Mouse (Mus musculus): ENCODE measurements around the gene Ubn1. TPM values are rescaled to one million over a fixed set of nuclear protein-coding genes. Genes with fewer than 3 reads are reported as not detected.
A peak's percentile ranks its signal among the peaks of the same experiment; 100 is the strongest.

The Ubn1 gene
- 10 to 100 TPM; 39.4 to 49.6 TPM for total RNA-seq (2021)

DNA sequence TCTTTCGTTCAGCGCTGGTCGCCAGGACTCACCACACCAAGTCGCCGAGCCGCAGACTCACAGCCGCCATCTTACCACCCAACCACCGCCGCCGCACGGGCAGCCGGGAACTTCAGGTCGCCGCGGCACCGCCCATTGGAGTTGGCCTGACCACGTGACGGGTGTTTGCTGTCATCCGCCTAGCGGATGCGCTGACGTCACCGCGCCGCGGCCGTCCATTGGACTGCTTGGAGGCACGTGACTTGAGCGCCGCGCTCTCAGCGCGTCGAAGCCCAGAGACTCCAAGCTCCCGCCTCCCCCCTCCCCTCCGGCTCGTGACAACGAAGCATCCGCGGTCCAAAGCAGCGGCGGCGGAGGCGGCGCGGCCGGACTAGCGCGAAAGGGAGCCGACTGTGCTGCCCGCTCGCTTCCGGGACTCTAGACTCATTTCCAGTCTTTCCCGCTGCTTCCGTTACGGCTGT, at the start of gene Ubn1, which contains the start of gene Glyr1:
Gene Ubn1 (plus strand): TSS at position 284 of the 461 bp plus-strand sequence.
Gene Glyr1 (minus strand): TSS at position 90 of the 461 bp plus-strand sequence.
- DNase-seq (ENCODE audit: low spot score in 2 of 2), result peak; percentile 99
- intact Hi-C loops (cut with DNase I), result loop anchor here (5.0 kb wide), 1 partner anchor 97 kb away; the partner anchor contains the start of gene Sec14l5

DNA sequence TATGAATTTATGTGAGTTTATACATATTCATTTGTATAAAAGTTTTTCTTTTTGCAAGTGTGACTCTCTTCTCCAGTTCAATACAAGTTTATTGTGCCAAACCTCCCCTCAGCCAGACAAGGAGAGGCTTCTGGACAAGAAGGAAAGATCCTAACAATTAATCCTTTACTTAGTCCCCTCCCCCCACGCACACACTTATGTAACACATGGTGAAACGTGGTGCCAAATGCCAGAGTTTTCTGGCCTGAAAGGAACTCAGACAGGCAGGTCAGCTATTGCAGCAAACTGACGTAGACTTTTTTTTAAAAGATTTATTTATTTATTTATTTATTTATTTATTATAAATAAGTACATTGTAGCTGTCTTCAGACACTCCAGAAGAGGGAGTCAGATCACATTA, 49.2 kb upstream of the Ubn1 start:
- no peak for DNase-seq (ENCODE audit: low spot score in 2 of 2)
- intact Hi-C loops (cut with DNase I), result no loop called here

DNA sequence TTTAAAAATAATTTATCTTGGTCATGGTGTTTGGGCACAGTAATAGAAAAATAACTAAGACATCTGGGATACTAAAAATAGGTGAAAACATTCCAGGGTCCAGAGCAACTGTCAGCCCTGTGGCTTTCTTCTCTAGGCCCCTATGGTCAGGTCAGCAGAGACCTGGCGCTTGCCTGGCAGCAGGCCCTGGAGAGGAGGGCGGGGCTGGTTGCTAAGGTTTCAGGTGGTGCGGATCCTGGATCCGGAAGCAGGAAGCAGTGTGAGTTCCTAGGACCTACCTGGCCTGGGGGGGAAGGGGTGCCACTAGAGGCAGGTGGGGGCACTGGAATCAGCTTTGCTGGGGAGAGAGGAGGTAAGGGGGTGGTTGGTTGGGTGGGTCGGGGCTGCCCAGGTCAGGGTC, 42.8 kb upstream of the Ubn1 start, which contains the start of gene Smim22:
Gene Smim22 (plus strand): TSS at position 222 of the 400 bp plus-strand sequence.
- intact Hi-C loops (cut with DNase I), result no loop called here
- DNase-seq (ENCODE audit: low spot score in 2 of 2), result no peak

- intact Hi-C loops (cut with DNase I), result no loop called here
- no peak for DNase-seq (ENCODE audit: low spot score in 2 of 2)
Observed at GRCm38 (mm10) chr16:5007492-5007891, 42.4 kb upstream of the Ubn1 start.

GRCm38 (mm10) chr16:5008076-5008475, 41.8 kb upstream of the Ubn1 start:
- DNase-seq (ENCODE audit: low spot score in 2 of 2), result no peak
- intact Hi-C loops (cut with DNase I), result no loop called here

DNA sequence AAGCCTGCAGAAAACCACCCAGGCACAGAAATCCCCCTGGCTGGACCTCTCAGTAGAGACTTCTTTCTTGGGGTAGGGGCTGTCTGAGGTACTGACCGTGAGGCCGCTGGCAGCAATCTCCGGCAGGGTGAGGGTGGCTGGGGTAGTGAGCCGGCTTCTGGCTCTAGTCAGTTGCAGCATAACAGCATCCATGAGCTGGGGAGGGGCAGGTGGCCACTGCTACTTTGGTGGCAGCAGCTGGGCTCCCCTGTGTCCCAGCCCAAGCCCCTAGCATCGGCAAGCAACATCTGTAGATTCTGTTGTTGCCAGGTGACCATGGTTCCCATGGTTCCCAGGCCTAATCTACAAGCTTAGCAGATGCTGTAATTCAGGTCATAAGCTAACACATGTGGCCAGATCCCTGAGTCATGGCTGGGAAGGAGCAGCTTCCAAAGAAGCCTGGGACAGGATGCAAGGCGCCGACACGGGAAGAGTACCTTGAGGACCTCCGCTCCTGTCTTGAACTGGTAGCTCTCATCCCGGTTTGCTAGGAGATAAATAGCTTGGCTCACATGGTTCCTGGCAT, 39.4 kb upstream of the Ubn1 start:
- intact Hi-C loops (cut with DNase I), result loop anchor here (5.0 kb wide), 1 partner anchor 33 kb away; no protein-coding TSS in a partner anchor
- no peak for DNase-seq (ENCODE audit: low spot score in 2 of 2)

DNA sequence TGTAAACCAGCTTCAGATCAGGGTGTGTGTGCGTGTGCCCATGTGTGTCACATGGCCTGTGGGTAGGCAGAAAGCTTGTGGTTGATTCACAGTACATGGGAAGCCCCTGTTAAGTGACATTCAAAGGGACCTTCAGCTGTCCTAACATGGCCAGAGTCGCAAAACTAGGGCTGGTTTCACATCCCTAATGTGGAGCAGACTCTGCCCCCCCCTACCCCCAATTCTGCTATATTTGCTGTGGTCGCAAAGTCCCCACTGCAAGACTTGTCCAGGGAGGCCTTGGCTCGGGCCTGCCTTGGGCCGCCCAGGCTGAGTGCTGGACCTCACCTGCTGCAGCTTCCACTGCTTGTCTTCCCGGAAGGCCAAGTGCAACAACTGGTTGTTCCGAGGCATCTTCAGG, 38.6 kb upstream of the Ubn1 start:
- intact Hi-C loops (cut with DNase I), result loop anchor here (5.0 kb wide), 1 partner anchor 34 kb away; no protein-coding TSS in a partner anchor

GRCm38 (mm10) chr16:5012036-5013005, 37.5 kb upstream of the Ubn1 start:
- intact Hi-C loops (cut with DNase I), result loop anchor here (2.0 to 5.0 kb wide), 2 partner anchors 35 to 48 kb away; partner anchors contain the start of gene Anks3

More for the DNA sequence above, 38.6 kb upstream of the Ubn1 start:
- DNase-seq (ENCODE audit: low spot score in 2 of 2), result no peak

DNA sequence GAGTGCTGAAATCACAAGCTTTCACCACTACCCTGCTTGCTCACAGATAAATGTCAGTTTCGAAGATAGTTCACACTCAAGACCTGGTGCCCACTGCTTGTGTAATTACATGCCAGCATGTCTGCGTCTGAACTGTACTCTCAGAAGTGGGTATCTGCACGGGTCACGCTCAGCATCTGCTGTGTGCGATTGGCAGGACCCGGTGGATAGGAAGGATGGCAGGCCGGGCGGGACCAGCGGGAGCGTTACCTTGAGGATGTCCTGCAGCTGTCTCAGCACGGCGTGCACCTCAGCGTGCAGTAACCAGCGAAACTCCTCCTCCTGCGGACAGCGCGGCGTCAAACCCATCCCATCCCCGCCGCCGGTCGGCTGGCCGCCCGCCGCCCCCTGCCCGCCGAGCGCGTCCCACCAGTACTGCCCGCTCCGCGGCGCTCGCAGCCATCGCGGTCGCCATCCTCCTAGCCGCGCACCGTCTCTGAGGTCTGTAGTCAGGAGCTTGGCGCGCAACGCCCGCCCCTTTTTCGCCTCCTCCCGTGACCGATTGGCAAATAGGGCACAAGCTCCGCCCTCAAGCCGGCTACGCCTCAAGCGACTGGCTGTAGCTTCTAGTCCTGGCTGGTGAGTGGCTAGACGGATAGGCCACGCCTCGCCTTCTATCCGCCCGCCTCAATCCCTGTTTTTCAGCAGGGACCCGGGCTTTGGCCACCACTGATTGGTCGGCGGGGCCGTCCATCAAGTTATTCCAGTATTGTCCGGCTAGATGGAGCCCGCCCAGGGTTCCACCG, 36.6 kb upstream of the Ubn1 start, which contains the start of gene Rogdi:
Gene Rogdi (minus strand): TSS at position 500 of the 785 bp plus-strand sequence.
- intact Hi-C loops (cut with DNase I), result loop anchor here (2.0 to 5.0 kb wide), 2 partner anchors 36 to 48 kb away; partner anchors contain the start of gene Anks3
- peak; percentile 97 to 98 for DNase-seq (ENCODE audit: low spot score in 2 of 2)

More at GRCm38 (mm10) chr16:5012036-5013005, 37.5 kb upstream of the Ubn1 start:
- DNase-seq (ENCODE audit: low spot score in 2 of 2), result no peak

DNA sequence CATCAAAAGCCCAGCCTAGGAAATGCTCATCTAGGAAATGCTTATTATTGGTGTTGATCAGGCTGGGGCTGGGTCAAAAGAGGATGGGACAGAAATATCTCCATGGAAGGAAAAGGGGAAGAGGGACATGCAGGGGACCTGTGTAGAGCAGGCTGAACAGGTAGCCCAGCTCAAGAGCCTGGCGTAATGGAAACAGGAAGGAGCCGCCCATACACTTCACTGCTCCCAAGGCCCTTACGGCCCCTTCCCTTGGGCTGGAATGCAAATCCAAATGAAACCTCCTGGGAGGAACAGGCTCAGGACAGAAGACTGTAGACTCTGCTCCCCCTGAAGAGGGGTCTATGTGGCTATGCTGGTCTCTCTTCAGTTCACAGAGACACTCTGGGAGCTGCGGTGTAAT, 35.3 kb upstream of the Ubn1 start:
- intact Hi-C loops (cut with DNase I), result loop anchor here (5.0 kb wide), 1 partner anchor 37 kb away; no protein-coding TSS in a partner anchor

DNA sequence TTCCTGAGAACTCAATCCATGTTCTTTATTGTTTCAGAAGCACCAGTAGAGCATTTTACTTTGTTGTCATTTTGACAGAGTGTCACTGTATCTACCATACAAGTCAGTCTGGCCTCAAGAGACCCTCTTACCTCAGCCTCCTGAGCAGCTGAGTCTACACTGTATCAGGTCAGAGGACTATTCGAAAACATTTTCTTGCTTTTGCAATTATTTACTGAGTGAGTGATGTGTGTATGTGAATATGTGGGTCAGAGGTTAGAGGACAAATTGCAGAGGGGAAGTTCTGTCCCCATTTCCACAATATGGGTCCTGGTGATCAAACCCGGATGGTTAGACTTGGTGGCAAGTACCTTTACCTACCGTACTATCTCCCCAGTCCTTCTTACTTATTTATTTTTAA, 25.8 kb upstream of the Ubn1 start:
- DNase-seq (ENCODE audit: low spot score in 2 of 2), result no peak
- intact Hi-C loops (cut with DNase I), result no loop called here

More for the DNA sequence above, 35.3 kb upstream of the Ubn1 start:
- no peak for DNase-seq (ENCODE audit: low spot score in 2 of 2)

DNA sequence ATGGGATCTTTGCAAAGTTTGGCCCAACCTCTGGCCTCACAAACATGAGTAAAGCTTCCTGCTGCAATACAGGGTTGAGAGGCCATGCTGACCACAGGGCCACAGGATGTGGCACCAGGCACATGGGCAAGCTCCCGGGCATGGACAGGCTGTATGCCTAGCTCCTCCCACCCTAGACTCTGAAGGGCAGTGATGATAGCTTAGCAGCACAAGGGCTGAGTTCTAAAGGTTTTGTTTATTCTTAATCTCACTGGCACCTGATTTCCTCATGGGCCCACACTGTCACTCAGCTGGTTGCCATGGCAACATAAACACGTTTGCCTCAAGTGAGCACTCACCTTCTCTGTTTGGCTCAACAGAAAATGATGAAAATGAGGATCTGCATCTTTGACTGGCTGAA, 20.0 kb upstream of the Ubn1 start:
- intact Hi-C loops (cut with DNase I), result loop anchor here (5.0 kb wide), 1 partner anchor 37 kb away; no protein-coding TSS in a partner anchor
- no peak for DNase-seq (ENCODE audit: low spot score in 2 of 2)

DNA sequence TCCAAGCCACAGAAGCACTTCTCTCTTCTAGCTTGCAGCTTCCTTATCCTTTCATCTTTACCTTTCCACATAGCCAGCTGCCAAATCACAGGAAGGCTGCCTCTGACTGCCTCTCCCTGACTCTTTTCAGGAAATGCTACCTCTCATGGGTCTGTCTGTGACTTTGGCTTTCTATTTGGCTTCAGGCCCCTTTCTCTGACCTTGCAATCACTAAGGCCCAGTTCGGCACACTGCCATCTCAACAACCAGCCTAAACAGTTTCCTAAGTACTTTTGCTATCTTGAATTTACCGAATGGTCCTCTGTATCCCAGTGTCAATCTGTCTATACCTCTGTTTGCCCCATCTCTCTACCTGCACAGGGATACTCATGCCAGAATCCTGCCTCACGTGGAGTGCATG, 14.3 kb upstream of the Ubn1 start:
- DNase-seq (ENCODE audit: low spot score in 2 of 2), result no peak
- intact Hi-C loops (cut with DNase I), result no loop called here

DNA sequence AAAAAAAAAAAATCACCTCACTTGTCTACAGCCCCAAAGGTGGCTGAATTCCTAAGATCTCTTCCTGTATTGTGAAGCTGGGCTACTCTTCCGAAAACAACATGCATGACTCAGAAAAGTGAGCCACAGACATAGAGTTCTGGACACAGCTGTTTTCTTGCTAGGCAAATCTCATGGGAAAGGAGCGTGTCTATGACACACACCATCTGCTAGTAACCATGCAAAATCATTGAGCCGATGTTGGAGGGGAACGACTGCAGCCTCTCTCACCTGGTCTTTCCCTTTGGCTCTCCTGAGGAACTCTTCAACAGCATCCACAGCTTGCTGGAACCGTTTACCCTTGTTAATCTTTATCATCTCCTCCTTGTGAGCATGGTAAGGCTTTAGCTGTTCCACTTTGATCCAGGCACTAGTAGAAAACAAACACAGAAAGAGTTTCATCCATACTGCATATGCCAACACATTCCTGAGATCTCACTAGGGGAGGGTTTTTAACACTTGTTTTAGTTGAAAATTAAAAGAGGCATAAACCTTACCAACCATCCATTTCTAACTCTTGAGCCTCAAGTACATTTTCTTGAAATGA, 13.1 kb upstream of the Ubn1 start:
- intact Hi-C loops (cut with DNase I), result no loop called here
- DNase-seq (ENCODE audit: low spot score in 2 of 2), result no peak

- intact Hi-C loops (cut with DNase I), result no loop called here
- no peak for DNase-seq (ENCODE audit: low spot score in 2 of 2)
Observed at GRCm38 (mm10) chr16:5045322-5045721, 4.5 kb upstream of the Ubn1 start.

DNA sequence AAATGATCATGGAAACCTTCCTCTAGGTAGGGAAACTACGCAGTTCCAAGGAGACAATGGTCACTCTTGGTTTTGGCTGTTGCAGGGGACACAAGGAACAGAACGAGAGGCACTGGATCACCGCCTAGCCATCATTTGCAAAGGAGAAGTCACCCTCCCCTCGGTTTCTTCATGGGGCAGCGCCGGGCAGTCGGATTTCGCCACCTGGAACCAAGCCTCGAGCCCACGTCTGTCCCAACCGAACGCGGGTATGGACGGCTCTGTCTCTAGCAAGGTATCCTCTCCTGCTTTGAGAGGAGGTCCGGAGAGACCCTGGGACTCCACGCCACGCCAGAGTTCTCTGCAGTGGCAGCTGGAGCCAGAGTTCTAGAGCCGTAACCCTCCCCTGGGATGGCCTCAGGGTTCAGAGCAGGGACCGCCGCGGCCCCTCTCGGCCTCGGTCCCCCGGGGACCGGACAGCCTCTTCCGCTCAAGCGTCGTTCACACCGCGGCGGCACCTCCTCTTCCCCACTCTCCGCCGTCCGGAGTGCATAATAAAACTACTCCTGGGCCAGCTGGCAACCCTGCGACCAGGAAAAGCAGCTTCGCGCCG, 579 bp upstream of the Ubn1 start:
- DNase-seq (ENCODE audit: low spot score in 2 of 2), result no peak
- intact Hi-C loops (cut with DNase I), result no loop called here

GRCm38 (mm10) chr16:5050251-5051110, 624 bp downstream of the Ubn1 start:
- intact Hi-C loops (cut with DNase I), result loop anchor here (5.0 kb wide), 1 partner anchor 97 kb away; the partner anchor contains the start of gene Sec14l5
- DNase-seq (ENCODE audit: low spot score in 2 of 2), result peak; percentile 77 to 79
